Mouse (Mus musculus): ENCODE results near the gene Khnyn.

Khnyn gene

GRCm38 (mm10) chr14:55884713-55885113 is at the start of gene Khnyn:
TSS of gene Khnyn (plus strand) at chr14:55884947.
- peak; percentile 74 to 78 for DNase-seq (ENCODE audit: low read depth in 1 of 2, low spot score in 2 of 2)

- no peak for DNase-seq (ENCODE audit: low read depth in 1 of 2, low spot score in 2 of 2)
Measured at GRCm38 (mm10) chr14:55838312-55838711, 46.4 kb upstream of the Khnyn start.

GRCm38 (mm10) chr14:55838740-55839139 is 46.0 kb upstream of the Khnyn start:
- DNase-seq (ENCODE audit: low read depth in 1 of 2, low spot score in 2 of 2): no peak

- DNase-seq (ENCODE audit: low read depth in 1 of 2, low spot score in 2 of 2): no peak
Measured at GRCm38 (mm10) chr14:55840853-55841366, 43.8 kb upstream of the Khnyn start.

GRCm38 (mm10) chr14:55842794-55843193 is 42.0 kb upstream of the Khnyn start:
- DNase-seq (ENCODE audit: low read depth in 1 of 2, low spot score in 2 of 2): no peak

- no peak for DNase-seq (ENCODE audit: low read depth in 1 of 2, low spot score in 2 of 2)
Measured at GRCm38 (mm10) chr14:55845506-55846294, 39.0 kb upstream of the Khnyn start.

GRCm38 (mm10) chr14:55850885-55851284 is 33.9 kb upstream of the Khnyn start:
- DNase-seq (ENCODE audit: low read depth in 1 of 2, low spot score in 2 of 2): no peak

GRCm38 (mm10) chr14:55852646-55853551 is 31.8 kb upstream of the Khnyn start:
- DNase-seq (ENCODE audit: low read depth in 1 of 2, low spot score in 2 of 2): no peak

- no peak for DNase-seq (ENCODE audit: low read depth in 1 of 2, low spot score in 2 of 2)
Measured at GRCm38 (mm10) chr14:55853621-55854285, 31.0 kb upstream of the Khnyn start, which contains the start of gene Nynrin. TSS of gene Nynrin (plus strand) at chr14:55854010.

GRCm38 (mm10) chr14:55854406-55855100 is 30.2 kb upstream of the Khnyn start:
- no peak for DNase-seq (ENCODE audit: low read depth in 1 of 2, low spot score in 2 of 2)

- no peak for DNase-seq (ENCODE audit: low read depth in 1 of 2, low spot score in 2 of 2)
Measured at GRCm38 (mm10) chr14:55855101-55855561, 29.6 kb upstream of the Khnyn start.

- no peak for DNase-seq (ENCODE audit: low read depth in 1 of 2, low spot score in 2 of 2)
Measured at GRCm38 (mm10) chr14:55857588-55857987, 27.2 kb upstream of the Khnyn start.

- no peak for DNase-seq (ENCODE audit: low read depth in 1 of 2, low spot score in 2 of 2)
Measured at GRCm38 (mm10) chr14:55862186-55862585, 22.6 kb upstream of the Khnyn start.

- no peak for DNase-seq (ENCODE audit: low read depth in 1 of 2, low spot score in 2 of 2)
Measured at GRCm38 (mm10) chr14:55862970-55863369, 21.8 kb upstream of the Khnyn start.

GRCm38 (mm10) chr14:55863773-55864172 is 21.0 kb upstream of the Khnyn start:
- peak in 1 of 2 experiments; percentile 66 for DNase-seq (ENCODE audit: low read depth in 1 of 2, low spot score in 2 of 2)

GRCm38 (mm10) chr14:55866962-55867361 is 17.8 kb upstream of the Khnyn start:
- no peak for DNase-seq (ENCODE audit: low read depth in 1 of 2, low spot score in 2 of 2)

- no peak for DNase-seq (ENCODE audit: low read depth in 1 of 2, low spot score in 2 of 2)
Measured at GRCm38 (mm10) chr14:55868230-55869026, 16.3 kb upstream of the Khnyn start.

- no peak for DNase-seq (ENCODE audit: low read depth in 1 of 2, low spot score in 2 of 2)
Measured at GRCm38 (mm10) chr14:55869538-55869937, 15.2 kb upstream of the Khnyn start.

- no peak for DNase-seq (ENCODE audit: low read depth in 1 of 2, low spot score in 2 of 2)
Measured at GRCm38 (mm10) chr14:55872039-55872438, 12.7 kb upstream of the Khnyn start.

- DNase-seq (ENCODE audit: low read depth in 1 of 2, low spot score in 2 of 2): no peak
Measured at GRCm38 (mm10) chr14:55872551-55872950, 12.2 kb upstream of the Khnyn start.

Data from monocyte, adult 2 months (primary cell).